Mouse (Mus musculus) WW6 (cell line): ENCODE results near the gene Aup1.

ENCODE experiments used
- DNase-seq: peaks from one replicate; pipeline ENCODE4 v3.0.0-alpha.2; 2013; ENCODE audit warnings: low read depth, low spot score

Aup1 gene

DNA sequence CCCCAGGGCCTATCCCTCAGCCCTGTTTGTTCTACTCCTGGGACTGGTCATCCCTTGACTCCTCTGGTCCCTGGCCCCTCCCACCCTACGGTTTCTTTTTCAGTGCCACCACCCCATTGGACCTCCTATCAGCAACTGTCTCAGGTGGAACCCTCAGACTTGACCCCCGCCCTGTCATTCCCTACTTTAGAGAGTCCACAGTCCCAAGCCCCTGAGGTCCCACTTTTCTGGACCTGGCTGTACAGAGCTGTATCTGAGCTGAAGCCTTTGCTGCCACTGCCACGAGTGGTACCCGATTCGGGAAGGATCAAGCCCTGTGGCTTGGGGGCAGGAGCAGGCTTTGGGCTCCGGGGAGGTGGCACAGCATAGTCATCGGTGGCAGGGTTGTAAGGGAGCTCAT is 23.2 kb upstream of the Aup1 start:
- DNase-seq: no peak

DNA sequence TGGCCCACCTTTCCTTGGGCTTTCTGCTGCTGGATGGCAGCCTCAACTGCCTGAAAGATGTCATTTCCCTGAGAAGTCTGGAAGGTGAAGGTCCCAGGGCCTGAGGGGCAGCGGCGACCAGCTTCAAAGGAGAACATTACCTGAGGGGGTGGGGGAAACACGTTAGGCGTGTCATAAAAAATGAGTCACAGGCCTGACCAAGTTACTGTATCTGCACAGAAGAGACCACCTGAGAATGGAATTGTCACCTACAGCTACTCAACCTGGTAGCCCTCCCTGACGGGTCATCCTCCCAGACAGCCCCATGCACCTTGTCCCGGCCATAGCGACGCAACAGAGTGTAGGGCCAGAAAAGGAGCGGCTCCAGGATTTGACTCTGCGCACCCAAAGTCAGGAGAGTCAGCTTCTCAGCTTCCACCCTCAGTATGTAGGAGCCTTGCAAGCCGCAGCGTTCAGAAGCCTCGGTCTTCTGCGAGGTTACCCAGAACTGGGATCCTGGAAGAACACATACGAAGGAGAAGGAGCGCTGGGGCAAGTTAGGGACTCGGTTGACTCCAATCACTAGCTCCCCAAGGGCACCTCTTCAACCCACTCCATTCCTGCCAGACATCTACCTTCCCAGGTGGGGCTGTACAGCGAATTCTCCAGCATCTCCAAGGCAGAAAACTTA is 22.3 kb upstream of the Aup1 start:
- DNase-seq: no peak

DNA sequence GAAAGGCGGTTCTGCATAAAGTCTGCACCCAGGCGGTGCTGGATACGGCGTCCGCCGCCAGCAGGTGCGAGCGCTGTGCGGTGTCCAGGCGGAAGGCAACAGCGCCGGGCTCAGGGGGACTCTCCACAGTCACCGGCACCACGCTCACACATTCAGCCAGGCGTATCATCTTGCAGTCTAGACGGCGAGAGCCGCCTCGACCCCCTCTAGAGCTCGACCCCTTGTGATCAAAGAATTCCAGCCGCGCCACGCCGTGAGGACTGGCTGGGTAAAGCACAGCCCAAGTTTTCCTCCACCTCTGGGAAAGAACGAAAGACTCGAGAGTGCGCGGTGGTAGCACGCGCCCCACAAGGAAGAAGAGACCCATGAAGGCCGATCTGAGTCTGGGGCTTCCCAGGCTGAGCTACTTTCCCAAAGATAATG is 21.5 kb upstream of the Aup1 start:
- DNase-seq: no peak

DNA sequence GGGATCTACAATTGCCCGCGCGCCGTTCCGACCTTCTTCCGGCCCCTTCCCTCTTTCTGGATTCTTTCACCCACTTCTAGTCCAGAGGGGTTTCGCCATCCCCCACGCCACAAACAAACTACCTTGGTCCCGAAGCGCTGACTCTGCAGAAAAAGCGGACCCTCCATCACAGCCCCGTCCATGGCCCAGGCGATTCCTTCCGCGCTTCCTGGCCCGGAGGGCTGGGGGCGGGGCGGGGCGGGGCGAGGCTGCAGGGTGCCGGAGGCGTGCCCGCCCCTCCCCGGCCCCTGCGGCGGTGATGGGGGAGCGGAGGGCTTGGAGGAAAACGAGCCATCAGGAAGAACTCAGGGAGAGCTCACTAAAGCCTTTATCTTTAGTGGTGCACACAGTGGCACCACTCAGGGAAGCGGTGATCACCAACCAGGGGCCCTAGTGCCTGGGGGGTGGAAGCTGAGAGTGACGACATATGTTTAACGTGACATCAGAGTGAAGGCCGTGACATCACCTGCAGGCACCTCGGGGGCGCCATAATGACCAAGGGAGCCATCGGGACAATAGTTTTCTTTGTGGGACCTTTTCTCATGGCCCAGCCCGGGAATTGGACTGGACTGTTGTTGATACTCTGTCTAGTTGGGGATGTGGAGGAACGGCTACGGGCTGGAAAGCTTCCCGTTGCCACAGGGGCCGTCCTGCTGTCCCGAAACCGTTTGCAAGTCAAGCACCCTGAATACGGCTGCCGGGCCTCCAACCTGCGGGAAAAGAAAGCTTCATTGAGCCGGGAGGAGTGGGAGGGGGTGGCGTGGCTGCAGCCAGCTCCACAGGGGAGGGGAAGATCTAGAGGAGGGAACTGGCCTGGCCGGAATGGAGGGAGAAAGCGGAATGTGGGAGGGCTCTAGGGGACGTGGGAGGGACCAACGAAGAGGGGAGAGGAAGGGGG is 20.8 kb upstream of the Aup1 start, which contains the start of the genes Dok1 and Loxl3:
Gene Dok1, minus strand, starts transcription at position 223 of the 937 bp plus-strand sequence.
Gene Loxl3, plus strand, starts transcription at position 925 of the 937 bp plus-strand sequence.
- no peak for DNase-seq

DNA sequence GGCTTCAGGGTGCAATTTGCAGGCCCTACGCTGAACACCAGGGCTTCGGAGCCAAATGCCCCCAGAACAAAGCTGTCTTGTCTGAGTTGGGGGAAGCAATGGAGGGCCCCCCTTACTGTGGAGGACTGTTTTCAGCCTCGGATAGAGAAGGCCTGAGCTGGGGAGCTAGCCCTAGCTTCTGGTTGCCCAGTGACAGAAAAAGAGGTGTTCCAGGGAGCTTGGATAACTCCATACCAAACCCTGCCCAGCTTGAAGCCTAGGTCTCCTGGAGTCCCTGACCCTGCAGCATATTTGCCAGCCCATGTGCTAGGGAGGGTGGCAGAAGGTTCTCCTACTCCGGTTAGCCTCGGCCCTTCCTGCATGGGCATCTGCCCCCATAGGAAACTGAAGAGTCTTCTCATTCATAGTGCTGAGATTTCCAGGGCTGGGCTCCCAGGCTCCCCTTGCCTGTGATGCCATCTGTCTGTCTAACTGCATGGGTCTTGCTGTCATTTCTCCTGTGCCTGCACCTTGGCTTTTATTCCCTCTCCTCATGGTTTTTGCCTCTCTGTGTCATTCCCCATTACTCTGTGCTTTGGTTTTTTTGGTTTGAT is 19.8 kb upstream of the Aup1 start:
- DNase-seq: no peak

DNA sequence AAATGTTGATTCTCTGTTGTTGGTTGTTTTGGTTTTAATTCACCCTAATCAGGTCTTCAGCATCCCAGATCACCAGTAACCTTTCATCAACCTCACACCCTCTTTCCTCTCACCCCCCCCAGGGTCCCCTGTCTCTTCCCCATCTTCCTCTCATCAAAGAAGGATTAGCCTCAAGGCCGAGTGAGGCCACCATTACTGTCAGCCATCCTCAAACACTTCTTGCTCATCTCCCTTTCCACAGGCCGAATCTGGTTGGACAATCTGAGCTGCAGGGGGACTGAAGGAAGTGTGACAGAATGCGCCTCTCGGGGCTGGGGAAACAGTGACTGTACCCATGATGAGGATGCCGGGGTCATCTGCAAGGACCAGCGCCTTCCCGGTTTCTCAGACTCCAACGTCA is 17.1 kb upstream of the Aup1 start:
- DNase-seq: no peak

DNA sequence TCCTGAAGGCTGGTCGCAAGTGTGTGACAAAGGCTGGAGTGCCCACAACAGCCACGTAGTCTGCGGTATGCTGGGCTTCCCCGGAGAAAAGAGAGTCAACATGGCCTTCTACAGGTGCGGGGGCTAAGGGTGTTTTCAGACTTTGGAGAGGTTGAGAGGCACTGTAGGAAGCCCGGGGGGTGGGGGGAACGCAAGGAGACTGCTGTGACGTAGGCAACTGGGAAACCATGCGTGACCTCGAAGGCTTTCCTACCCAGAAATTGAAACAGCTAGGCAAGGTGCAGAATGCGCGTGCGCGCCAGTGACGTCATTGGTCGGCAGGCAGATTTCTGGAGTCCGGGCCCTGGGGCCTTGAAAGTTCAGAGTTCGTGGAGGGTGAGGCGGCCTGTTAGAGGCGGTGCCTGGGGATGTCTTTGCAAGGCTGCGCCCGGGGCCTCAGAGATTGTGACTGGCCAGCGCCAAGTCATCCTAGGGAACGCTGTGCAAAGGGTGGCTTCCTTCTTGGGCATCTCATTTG is 15.8 kb upstream of the Aup1 start:
- peak; percentile 79 for DNase-seq

DNA sequence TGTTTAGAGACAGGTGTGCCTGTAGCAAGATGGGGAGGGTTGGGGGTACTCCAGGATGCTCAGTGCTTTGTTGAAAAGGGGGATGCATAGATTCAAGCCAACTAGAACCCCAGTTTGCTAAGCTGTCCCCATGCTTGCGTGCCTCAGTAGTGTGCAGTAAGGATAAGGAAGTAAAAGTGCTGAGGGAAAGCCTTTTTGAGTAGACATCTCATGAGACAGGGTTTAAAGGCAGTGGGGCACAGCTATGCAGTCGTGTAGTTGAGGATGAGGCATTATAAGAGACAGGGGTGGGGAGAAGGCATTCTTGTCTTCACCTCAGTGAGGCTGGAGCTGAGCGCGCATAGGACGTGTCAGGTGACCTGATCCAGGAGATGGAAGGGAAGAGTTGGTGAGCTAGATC is 13.7 kb upstream of the Aup1 start:
- DNase-seq: no peak

DNA sequence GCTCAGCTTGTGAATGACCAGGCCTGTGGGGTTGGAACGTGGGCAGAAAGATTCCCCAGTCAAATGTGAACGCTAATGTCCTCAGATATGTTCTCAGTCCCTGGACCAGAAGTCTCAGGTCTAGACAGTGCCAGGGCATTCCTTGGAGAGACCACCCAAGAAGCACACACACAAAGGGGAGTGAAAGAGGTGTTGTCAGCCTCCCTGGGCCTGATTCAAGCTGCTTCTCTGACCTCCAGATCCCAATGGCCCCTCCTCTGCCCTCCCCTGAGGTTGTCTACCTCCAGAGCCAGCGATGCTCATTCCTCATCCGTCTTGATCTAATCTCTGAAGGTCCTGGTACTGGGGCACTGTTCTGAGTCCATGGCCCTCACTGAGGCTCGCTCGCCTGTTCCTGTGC is 10.8 kb upstream of the Aup1 start:
- no peak for DNase-seq

DNA sequence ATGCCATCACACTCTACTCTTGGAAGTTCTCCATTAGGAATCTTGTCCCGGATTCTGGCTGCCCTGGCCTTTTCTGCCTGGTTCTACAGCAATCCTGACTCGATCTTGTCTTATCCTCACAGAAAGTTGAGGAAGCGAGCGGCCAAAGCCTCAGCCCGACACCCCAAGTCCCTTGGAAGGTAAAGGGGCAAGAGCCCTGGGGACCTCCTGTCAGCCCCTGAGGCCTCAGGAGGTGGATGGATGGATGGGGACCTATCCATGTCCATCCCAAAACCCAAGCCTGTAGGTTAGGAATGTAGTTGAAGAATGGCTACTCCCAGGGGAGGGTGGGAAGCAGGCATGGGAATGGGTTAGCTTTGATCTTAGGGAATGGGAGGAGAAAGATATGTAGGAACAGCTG is 10.3 kb upstream of the Aup1 start:
- no peak for DNase-seq

DNA sequence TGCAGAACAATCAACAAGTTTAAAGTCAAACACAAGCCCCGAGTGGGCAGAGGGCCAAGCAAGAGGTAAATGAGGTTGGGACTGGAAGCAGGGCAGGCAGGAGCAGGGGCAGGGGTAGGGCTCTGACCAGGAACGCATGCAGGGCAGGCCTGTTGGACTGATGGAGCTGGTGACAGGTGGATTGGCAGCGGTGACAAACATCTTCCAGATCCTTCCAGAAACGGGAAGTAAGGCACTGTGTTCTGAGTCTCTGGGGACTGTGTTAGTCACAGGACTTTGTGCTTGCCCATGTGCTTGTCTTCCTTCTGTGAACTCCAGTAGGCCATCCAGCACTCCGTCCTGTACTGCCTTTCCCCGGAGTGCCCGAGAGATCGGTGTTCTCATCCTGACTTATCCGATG is 9.6 kb upstream of the Aup1 start:
- DNase-seq: no peak

DNA sequence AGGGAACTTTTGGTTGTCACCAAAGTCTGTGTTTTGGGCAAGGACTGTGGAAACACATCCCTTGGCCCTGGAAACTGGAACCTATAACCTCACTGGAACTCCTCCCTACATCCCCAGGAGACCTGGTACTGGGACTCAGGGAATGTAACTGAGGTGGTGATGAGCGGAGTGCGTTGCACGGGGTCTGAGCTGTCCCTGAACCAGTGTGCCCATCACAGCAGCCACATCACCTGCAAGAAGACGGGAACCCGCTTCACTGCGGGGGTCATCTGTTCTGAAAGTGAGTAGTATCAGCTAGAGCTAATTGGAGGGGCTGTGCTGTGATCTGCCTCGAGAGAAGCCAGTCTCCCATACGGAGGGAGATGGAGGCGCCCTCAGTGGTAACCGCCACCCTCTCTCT is 5.0 kb upstream of the Aup1 start:
- DNase-seq: no peak

DNA sequence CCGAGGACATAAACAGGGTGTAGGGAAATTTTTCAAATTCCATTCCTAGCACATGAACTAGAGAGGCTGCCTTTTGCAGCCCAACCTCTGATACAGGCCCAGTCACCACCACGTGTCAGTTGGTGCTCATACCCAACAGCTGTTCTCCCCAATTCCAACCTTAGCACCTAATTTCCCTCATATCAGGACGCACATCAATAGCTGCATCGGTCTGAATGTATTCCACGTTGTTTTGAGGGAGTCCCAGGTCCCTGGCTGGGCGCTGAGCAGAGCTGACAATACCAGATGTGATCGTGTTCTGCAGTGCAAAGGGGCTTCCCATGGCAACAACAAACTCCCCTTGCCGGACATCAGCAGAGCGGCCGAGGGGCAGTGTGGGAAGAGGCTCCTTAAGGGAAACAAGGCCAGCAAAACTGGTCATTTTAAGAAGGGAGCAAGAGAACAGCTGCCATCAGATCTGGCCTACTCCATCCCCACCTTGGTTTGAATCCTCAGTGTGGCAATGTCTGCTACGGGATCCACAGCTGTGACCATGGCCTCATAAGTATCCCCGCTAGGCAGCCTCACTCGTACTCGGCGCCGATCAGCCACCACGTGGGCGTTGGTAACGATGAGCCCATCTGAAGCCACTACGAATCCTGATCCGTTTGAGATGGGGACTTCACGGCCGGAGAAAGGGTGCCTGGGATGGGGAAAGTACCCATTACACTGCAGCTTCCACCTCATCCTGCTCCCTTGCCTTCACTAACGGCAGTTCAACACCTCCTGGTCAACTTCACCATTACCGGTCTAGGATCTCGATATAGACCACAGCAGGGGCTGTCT is 973 bp upstream of the Aup1 start:
- no peak for DNase-seq

DNA sequence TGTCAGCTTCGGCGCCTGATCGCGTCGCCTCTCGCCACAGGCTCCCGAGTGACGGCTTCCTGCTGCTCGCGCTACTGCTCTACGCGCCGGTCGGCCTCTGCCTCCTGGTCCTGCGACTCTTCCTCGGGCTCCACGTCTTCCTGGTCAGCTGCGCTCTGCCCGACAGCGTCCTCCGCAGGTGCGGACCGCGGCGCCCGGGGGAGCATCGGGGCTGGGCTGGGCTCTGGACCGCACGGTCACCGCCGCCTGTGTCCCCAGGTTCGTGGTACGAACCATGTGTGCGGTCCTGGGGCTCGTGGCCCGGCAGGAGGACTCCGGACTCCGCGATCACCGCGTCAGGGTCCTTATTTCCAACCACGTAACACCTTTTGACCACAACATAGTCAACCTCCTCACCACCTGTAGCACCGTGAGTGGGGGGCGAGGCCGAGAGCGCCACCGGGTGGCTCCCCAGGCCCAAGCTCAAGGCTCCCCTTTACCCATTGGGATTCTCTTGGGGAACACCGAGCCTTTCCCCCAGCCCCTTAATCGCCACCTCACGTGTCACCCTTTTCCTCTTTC is 630 bp downstream of the Aup1 start, which contains the start of gene Htra2:
Gene Htra2, minus strand, starts transcription at position 403 of the 561 bp plus-strand sequence.
- no peak for DNase-seq

DNA sequence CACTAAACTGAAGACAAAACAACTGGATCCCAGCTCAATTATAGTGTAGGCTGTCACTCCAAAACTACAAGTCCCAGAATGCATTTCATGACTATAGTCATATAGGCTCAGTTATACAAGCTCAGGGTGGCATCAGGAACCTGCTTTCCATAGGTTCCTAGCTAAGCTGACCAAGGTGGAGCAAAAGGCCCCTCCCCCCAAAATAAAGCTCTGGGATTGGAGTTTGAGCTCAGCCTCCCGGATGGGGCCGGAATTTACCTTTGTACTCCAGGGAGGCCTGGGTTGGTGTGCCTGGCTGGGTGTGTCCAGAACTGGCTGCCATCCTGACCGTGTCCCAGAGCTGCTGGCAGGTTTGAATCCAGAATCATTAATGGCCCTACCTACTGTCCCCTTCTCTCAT is 3.5 kb downstream of the Aup1 start, which contains the start of gene Dqx1:
Gene Dqx1, plus strand, starts transcription at position 55 of the 400 bp plus-strand sequence.
- no peak for DNase-seq

DNA sequence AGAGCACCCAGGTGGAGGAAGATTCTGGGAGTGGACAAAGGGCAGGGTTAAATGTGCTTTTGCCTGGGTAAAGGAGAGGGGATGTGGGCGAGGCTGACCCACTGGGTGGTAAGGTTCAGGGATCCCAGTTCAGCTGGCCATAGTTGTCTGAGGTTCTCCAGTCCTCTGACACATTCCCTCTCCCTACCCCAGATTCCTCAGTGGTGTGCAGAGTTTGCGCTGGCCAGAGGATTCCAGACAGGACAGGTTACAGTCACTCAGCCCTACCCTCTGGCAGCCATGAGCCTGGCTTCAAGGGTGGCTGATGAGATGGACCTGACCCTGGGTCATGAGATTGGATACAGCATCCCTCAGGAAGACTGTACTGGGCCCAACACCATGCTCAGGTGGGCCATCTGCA is 4.4 kb downstream of the Aup1 start:
- no peak for DNase-seq

DNA sequence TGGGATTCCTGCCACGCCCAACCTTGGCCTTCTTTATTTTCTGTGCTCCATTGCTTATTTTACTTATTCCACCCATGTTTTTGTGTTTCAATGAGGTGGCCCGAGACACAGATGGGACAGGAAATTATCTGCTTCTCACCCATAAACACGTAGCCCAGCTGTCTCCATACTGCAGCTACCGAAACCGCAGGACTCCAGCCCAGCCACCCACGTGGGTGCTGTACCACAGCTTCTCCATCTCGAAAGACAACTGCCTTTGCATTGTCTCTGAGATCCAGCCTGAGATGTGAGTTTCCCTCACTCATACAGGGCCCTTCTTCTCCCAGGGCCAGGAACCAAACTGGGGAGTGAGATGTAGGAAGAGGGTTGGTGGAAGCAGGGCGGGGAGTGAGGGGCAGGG is 11.7 kb downstream of the Aup1 start:
- DNase-seq: no peak

DNA sequence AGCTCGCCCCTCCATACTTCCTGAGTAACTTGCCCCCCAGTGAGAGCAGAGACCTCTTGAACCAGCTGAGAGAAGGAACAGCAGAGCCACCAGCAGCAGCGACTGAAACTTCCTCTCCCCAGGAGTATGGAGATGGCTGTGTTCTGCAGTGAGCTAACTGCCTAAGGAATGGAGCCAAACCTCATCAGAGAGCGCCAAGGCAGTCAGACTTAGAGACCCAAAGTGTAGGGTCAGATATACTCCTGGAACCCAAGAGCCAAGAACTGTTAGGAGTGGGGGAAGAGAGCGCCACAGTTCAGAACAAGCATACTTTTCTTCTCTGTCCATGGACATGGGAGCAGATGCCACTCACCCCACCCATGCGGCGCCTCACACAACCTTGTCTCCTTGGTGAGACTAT is 12.1 kb downstream of the Aup1 start:
- no peak for DNase-seq

DNA sequence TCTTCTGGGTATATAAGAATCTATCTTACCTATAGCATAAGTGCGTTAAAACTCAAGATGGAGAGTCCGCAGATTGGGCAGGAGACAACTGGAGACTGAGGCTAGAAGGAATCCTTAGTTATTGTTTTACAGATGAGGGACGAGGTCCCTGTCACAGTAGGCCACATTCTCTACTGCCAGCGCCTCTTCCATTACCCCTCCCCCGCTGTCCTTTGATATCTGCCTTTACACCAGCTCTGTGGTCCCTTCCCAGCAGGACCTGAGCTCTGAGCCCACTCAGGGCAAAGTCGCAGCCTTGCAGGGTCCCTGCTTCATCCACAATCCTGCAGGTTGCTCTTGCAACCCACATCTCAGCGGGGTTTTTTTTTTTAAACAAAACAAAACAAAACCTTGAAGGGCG is 13.9 kb downstream of the Aup1 start:
- no peak for DNase-seq

DNA sequence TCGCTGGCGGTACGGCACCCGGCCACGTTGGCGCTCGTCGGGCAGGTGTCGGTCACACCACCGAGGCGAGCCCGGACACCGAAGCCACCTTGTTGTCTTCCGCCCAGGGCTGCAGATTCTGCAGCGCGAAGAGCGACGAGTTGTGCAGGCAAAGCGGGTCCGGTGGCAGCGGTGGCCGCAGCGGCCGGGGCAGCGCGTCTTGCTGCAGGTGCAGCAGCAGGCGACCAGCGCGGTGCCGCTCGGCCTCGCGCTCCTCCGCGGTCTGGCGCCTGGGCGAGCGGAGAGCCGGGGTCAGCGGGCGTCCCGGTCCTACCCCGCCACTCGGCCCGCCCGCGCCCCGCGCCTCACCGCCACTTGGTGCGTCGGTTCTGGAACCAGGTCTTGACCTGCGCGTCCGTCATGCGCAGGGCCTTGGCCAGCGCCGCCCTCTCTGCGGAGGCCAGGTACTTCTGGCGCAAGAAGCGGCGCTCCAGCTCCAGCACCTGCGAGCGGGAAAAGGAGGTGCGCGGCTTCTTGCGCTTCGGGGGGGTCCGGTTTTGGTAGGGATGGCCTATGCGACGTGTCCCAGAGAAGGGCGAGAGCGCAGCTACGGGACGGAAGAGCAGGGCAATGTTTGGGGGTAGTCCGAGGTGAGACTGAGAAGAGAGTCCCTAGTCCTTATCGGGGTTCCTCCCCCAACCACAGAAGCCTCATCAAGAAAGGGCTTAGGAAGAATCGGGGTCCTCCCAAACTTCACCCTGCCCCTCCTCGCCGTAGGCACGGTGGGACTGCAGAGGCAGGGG is 14.6 kb downstream of the Aup1 start:
- no peak for DNase-seq
